Mouse (Mus musculus) ZHBTc4 (cell line): ENCODE results near the gene Pp2d1.

Experiments
- DNase-seq: peaks from one replicate; pipeline ENCODE4 v3.0.0-alpha.2; 2011; ENCODE audit warnings: low read depth, low spot score

Pp2d1 gene

DNA sequence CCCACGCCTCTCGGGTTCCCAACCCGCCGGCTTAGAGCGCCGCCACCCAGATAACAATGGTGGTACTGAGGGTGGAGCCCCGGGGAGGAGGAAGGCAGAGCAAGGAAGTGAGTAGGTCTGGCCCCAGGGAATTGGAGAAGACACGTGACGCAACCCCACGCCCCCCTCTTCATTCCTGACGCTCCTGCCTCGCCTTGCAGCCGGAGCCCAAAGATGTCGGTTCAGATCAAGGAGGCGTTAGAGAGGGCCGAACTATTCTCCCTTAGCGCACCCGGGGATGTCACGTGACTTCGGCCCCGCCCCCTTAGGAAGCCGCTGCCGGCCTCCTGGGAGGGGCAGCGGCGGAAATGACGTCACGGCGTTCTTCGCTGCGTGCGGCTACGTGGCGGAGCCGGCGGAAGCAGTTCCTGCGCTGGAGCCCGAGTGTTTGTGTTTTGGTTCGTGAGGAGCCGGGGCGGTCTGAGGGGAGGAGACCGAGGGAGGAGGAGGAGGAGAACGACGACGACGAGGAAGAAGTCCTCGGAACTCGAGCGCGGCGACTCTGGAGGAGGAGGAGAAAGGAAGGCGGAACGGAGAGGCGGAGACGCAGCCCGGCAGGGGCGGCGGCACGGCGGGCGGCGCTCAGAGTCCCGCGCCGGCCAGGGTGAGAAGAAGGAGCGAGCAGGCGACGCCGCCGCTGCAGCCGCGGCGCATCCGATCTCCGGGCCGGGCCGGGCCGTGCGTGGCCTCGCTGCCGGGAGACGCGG is 60.2 kb downstream of the Pp2d1 start, which contains the start of gene Rab5a:
Gene Rab5a (plus strand): TSS at position 377 of the 746 bp plus-strand sequence.
- DNase-seq, result peak; percentile 100

DNA sequence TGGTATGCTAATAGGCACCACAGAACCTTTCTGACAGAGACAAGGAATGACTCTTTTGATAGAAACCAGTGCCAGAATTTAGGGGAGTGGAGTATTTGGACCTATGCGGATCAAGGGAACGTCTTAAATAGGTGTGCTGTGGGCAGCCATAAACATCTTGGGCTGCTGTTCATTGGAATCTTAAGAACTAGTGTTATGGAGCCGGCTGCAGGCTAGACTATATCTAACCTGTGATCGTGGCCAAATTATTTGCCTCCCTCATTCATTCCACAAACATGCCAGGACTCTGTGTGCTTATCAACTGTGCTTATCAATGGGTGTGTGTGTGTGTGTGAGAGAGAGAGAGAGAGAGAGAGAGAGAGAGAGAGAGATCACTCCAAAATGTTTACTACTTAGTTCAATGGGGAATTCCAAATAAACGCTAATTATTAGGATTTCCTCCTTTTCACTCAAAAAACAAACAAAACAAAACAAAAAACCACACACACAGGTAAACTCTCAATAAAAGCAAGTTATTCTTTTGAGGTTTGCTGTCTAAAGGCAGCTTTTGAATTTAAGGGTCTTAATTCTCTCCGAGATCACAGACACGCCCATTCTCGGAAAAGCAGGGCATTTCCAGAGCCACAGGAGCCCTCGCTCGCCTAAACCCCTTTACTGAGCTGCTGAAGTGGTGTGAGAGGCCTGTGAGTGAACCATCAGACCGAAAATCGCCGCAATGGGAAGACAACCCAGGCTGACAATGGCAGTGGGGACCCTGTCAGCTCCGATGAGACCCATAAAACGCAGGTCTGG is 61.0 kb downstream of the Pp2d1 start:
- no peak for DNase-seq

DNA sequence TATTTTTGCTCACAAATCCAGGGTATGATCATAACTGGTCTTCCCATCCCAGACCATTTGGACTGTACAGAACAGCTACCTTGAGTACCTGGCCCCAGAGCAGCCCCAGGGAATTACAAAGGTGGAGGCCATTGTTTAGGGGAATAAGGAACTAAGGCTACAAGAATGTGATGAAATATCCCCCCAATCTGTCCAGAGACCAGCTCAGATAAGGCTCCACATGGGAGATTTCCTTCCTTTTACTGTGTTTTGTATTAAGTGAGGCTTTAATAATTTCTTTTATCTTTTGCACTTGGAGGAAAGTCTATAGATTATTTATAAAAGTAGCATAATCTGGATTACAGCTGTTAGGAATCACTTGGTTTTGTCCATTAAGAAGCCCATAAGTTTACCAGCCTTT is 70.6 kb downstream of the Pp2d1 start:
- DNase-seq, result no peak

DNA sequence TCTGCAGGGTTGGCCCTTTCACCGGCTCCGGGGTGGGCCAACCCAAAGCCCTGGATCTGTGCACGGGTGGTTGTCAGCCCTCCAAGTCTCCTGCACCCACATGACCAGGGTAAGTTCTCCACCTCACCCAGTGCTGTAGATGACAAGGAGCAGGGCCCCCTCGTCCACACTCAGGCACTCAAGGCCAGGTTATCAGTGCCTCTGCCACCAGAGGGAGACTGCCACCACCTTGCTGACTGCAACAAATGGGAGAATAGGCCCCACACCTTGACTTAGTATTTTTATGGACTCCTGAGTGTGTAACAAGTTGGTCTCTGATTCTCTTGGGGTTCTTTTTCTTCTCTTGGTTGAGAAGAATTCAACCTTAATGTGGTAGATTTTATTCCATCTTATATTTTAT is 73.7 kb downstream of the Pp2d1 start:
- DNase-seq, result peak; percentile 81

DNA sequence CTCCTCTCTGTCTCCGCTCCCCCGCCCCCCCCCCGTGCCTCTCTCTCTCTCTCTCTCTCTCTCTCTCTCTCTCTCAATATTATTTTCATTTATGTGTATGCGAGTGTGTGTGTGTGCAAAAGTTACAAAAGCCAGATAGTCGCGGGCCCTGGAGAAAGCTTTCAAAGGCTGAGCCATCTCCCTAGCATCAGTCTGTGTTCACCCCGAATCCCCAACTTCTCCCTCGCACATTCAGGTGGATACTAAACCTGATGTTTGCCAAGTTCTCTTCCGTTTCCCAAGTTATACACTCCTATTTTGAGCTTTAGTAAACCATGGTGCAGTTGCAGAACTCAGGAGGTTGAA is 75.8 kb downstream of the Pp2d1 start:
- DNase-seq, result no peak

DNA sequence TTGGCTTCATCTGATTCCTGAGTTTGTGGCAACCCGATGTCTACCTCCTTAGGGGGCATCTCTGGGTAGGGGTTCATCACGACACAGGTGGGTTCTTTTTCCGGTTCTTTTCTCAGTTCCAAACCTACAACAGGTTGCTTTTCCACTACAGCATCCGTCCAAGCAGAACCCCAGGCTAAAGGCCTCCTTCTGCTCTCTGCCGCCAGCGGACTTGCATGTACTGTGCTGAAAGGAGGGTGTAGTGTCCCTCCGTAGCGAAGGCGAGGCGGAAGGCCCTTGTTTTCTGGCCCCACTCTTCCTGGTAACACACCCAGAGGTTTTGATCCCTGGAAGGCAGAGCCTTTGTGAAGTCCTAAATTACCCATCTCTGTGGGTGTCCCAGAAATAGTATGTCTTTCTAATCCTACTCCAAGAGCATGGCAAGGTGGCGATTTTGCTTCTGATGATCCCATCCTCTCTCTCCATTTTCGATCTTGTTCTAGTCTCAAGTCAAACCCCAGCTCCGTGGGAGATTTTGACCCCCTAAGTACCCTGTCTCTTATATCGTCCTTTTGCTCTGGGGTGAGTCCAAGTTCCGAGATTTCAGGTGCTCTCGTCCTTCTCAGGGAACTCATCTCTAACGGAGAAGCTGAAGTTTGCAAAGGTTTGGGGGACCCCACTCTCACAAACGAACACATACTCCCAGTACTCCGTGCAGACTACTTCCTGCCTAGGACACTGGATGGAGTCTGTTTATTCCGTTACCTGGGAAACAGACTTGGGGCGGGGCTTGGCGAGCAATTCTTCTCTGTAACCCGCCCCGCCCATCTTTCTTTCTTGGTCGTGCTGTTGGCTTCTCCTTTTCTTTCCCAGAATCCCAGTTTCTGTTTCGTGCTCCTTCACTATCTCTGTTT is 76.4 kb downstream of the Pp2d1 start, which contains the start of gene Efhb:
Gene Efhb (minus strand): TSS at position 719 of the 893 bp plus-strand sequence.
- peak; percentile 95 for DNase-seq
